Mouse (Mus musculus) cerebellum, postnatal 14 days (tissue): ENCODE results near the gene Ddn.

Experiments used
- DNase-seq, 2 experiments: peaks; one replicate each; pipeline ENCODE4 v3.0.0; 2021; ENCODE audit warnings: mixed read lengths in 2 of 2

Gene Ddn

DNA sequence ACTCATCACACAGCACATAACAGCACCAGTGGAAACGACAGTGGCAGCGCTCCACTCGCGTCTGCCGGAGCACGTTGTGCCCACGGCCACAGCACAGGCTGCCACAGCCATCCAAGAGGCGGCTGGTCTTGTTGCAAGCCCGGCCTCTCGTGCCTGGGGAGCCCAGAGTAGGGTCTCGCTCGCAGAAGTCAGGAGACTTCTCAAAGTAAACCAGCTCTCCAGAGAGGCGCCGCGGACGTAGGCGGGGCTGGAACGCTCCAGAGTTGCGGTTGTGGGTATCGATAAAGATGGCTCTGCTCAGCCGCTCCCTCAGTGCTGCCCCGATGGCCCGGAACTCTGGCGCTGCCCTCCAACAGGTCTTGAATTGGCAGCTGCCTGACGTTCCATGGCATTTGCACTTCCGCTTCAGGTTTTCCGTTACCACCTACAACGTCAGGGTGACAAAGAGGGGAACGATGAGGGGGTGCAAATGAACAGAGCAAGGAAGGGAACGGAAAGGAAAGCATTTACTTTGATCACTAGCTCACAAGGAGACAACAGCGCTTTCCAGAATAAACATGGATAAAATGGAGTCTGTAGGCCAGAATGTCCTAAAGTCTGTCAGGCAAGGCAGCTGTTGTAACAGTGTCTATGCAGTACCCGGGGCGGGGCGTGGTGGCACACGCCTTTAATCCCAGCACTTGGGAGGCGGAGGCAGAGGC lies 36.6 kb downstream of the Ddn start:
- DNase-seq: no peak

- DNase-seq: no peak
Measured at GRCm38 (mm10) chr15:98771813-98772425, 37.4 kb downstream of the Ddn start.

GRCm38 (mm10) chr15:98768259-98768658 lies 41.0 kb downstream of the Ddn start:
- no peak for DNase-seq

DNA sequence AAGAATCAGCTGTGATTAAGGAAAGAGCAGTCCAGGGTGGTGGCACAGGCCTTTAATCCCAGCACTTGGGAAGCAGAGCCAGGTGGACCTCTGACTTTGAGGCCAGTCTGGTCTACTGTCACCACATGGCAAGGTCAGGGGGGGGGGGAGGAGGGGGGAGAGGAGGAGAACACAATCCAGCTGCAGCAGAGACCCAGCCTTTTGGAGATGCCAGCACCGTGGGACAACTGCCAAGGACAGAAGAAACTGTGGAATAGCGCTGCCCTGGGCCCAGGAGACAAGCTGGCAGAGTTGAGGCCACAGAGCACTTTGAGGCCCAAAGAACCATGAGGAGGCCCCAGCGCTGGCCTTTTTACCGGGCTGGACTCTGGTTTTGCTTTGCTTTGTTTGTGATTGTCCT lies 43.4 kb downstream of the Ddn start:
- no peak for DNase-seq

GRCm38 (mm10) chr15:98762670-98763529 lies 46.4 kb downstream of the Ddn start, which contains the start of gene Arf3:
Gene Arf3 (minus strand): TSS chr15:98763214.
- peak; percentile 96 to 97 for DNase-seq

GRCm38 (mm10) chr15:98762201-98762621 lies 47.1 kb downstream of the Ddn start:
- peak; percentile 83 to 87 for DNase-seq

GRCm38 (mm10) chr15:98754125-98754524 lies 55.2 kb downstream of the Ddn start:
- no peak for DNase-seq
